Mouse (Mus musculus): Measurements from ENCODE around the gene Gcnt2.

The Gcnt2 gene

GRCm38 (mm10) chr13:41000926-41001639 lies 141.5 kb downstream of the Gcnt2 start, which contains the start of gene Pak1ip1:
Gene Pak1ip1 (plus strand): TSS chr13:41001023.
- peak; percentile 95 to 96 for DNase-seq

GRCm38 (mm10) chr13:41002001-41002400 lies 142.4 kb downstream of the Gcnt2 start:
- DNase-seq: no peak

- DNase-seq: no peak
Measured at GRCm38 (mm10) chr13:41006244-41006643, 146.7 kb downstream of the Gcnt2 start.

DNA sequence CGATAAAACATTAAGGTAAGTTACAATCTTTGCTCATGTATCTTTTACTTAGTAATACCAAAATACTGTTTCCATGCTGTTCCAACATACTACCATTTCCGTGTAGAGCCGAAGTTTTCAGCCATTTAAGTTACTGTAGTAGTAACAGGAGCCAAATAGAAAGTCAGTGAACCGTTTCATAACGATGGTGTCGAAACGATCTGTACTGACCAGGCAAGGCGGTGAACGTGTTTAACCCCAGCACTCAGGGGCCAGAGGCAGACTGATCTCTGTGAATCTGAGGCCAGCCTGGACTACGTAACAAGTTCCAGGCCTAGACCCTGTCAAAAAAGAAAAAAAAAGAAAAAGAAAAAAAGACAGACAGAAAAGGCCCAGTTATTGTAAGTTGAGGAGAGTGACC lies 148.7 kb downstream of the Gcnt2 start:
- no peak for DNase-seq

DNA sequence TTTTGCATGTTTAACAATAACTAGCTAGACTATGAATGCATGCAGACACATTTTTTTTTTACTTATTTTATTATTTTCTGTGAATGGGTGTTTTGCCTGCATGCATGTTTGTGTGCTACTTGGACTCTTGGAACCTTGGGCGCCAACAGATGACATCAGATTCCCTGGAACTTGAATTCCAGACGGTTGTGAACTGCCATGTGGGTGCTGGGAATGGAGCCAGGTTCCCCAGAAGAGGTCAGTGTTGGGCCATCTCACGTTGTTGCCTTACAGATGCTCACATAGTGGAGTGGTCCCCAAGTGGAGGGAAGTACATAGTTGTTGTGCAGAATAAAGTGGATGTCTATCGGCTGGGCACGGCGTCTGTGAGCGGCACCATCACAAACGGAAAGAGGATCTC lies 149.4 kb downstream of the Gcnt2 start:
- DNase-seq: no peak

Data from cerebellum, postnatal 14 days (tissue).